Mouse (Mus musculus) ES-Bruce4 (cell line): ENCODE results near the gene Prokr1.

ENCODE experiments used
- CTCF ChIP-seq: IDR thresholded peaks from one replicate; pipeline ENCODE4 v1.8.1; 2011; ENCODE audit warnings: low read depth, low read length
- POLR2A ChIP-seq: IDR thresholded peaks from one replicate; pipeline ENCODE4 v1.8.1; 2011; ENCODE audit warnings: low read length; ENCODE audit not compliant: insufficient read depth

DNA sequence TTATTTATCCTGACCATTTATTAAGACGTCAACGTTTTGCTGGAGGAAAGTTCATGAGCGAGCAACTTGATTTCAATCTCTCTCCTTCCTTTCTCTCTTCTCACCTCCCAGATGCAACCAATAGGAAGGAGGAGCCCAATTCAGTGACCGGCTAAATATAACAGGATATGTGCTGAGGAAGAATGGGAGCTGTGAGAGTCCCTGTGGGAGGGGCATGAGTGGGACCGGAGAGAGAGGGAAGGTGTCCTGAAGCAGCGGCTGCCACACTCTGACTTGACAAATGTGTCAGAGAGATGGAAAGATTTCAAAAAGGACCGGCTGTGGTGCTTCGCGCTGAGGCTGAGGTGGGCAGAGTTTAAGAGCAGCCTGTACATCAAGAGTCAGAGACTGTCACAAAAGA is 54.9 kb downstream of the Prokr1 start:
- TF ChIP-seq POLR2A (no peak), CTCF (no peak)
